Mouse (Mus musculus): ENCODE results near the gene Shc4.

- TF ChIP-seq CTCF (IDR thresholded peaks at IDR 0.05; ENCODE audit: borderline replicate concordance, control insufficient read depth, extremely low read depth, insufficient read depth, low read length, poor library complexity) (no peak), POLR2A (IDR thresholded peaks at IDR 0.05; ENCODE audit: control insufficient read depth, extremely low read depth, insufficient read depth, low read length, poor library complexity) (no peak)
Measured at GRCm38 (mm10) chr2:125577670-125578069, 146.3 kb downstream of the Shc4 start.

Measured in thymus, adult 2 months (tissue).